Mouse (Mus musculus): ENCODE results near the gene Slc4a1ap.

Slc4a1ap gene

DNA sequence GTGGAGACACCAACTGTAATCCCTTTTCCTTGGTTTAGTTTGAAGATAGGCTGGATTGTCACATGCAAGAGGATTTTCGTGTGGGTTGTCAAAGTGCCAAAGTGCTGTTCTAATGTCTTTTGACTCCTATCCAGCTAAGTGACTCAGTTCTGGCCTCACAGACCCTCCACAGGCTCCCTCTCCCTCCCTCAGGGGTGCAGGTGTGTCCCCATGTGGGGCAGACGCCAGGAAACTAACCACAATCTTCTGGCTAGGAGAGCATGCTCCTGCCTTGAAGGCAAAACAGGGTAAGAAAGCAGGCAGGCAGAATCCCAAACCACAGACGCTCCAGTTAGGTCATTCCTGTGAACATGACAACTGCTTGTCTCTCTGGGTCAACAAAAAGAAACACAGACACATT lies 79.4 kb downstream of the Slc4a1ap start:
- DNase-seq (ENCODE audit: low read depth) = peak; percentile 34

Data from 416B (cell line).